Mouse (Mus musculus) adrenal gland, adult 10 weeks (tissue): Measurements from ENCODE around the gene Gm13277. TPM values are rescaled to one million over a fixed set of nuclear protein-coding genes. Genes with fewer than 3 reads are reported as not detected.

ENCODE experiments used
- polyA plus RNA-seq: library from polyadenylated mRNA; stranded (reverse); fragments of 350-450 nt; fragmentation: Illumina TruSeq; extraction: RNeasy Lipid Tissue Mini Kit (QIAGEN cat#74804); gene quantifications from one replicate; pipeline ENCODE4 v1.2.3, GENCODE M21; 2014; ENCODE audit warnings: low read depth, low replicate concordance

Gm13277 gene
- polyA plus RNA-seq, result not detected

GRCm38 (mm10) chr4:88788402-88788801 lies at the start of gene Gm13277:
Gene Gm13277, plus strand, starts transcription at chr4:88788632.

DNA sequence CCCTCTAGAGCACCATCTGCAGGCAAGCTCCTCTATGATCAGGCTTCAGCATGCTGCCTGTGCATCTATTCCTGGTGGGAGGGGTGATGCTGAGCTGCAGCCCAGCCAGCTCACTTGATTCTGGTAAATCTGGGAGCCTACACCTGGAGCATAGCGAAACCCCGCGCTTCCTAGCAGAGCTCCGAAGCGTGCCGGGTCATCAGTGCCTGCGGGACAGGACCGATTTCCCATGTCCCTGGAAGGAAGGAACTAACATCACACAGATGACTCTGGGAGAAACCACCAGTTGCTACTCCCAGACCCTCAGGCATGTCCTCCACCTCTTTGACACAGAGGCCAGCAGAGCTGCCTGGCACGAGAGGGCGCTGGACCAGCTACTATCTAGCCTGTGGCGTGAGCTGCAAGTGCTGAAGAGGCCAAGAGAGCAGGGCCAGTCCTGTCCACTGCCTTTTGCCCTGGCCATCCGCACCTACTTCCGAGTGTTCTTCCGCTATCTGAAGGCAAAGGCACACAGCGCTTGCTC lies 33.6 kb upstream of the Gm13277 start, which contains the start of gene Gm13271:
TSS of gene Gm13271 (plus strand) at position 51 of the 523 bp plus-strand sequence.

DNA sequence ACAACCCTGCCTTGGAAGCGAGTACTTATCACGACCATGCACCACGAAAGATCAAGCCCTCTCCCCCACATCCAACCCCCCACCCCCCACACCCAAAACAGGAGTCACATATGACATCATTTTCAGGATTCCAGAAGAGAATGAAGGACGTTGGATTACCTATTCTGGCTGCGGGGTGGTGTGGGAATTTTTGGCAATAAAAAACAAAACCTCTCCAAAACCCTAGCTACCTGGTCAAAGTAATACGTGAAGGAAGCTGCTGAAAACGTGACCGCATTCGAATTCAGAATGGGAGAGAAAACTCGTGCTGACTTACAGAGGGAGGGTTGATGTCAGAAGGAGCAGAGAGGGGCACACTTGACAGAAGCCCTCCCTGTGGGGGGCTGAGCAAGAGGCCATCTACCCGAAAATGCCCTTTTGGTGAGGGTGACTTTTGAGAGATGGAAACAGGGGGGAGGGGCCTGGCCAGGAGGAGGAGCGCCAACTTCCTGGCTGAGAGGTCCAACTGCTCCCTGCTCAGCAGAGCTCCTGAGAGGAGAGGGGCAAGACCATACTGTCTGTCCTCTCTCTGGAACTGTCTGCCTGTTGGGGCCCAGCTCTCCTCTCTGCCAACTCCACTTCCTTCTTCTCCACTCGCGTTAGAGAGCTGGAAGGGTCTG lies 28.7 kb upstream of the Gm13277 start, which contains the start of gene Gm13283:
TSS of gene Gm13283 (plus strand) at position 510 of the 659 bp plus-strand sequence.

DNA sequence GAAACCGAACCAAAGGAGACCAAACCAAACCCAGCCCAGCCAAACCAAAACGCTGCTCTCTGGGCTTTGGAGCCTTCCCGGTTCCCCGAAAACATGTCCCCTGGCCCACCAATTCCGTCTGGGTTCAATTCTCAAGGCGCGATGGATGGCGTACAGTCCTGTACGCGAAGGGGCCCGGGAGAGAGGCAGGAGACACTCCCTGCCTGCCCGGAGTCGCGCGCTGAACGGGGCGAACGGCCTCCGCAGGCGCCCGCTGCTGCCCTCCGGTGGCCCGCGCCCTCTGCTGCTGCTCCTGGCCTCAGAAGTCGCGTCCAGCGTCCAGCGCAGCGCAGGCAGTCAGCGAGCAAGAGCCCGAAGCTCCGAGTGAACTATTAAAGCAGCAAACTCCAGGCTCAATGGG lies 14.9 kb upstream of the Gm13277 start, which contains the start of gene Gm13290:
TSS of gene Gm13290 (plus strand) at position 301 of the 400 bp plus-strand sequence.

DNA sequence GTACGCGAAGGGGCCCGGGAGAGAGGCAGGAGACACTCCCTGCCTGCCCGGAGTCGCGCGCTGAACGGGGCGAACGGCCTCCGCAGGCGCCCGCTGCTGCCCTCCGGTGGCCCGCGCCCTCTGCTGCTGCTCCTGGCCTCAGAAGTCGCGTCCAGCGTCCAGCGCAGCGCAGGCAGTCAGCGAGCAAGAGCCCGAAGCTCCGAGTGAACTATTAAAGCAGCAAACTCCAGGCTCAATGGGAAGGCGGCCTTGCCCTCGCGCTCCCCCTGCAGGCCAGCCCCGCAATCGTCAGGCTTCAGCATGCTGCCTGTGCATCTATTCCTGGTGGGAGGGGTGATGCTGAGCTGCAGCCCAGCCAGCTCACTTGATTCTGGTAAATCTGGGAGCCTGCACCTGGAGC lies 11.8 kb upstream of the Gm13277 start, which contains the start of gene Gm13289:
TSS of gene Gm13289 (plus strand) at position 301 of the 400 bp plus-strand sequence.

DNA sequence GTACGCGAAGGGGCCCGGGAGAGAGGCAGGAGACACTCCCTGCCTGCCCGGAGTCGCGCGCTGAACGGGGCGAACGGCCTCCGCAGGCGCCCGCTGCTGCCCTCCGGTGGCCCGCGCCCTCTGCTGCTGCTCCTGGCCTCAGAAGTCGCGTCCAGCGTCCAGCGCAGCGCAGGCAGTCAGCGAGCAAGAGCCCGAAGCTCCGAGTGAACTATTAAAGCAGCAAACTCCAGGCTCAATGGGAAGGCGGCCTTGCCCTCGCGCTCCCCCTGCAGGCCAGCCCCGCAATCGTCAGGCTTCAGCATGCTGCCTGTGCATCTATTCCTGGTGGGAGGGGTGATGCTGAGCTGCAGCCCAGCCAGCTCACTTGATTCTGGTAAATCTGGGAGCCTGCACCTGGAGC lies 8.9 kb upstream of the Gm13277 start, which contains the start of gene Gm13272:
TSS of gene Gm13272 (plus strand) at position 301 of the 400 bp plus-strand sequence.

DNA sequence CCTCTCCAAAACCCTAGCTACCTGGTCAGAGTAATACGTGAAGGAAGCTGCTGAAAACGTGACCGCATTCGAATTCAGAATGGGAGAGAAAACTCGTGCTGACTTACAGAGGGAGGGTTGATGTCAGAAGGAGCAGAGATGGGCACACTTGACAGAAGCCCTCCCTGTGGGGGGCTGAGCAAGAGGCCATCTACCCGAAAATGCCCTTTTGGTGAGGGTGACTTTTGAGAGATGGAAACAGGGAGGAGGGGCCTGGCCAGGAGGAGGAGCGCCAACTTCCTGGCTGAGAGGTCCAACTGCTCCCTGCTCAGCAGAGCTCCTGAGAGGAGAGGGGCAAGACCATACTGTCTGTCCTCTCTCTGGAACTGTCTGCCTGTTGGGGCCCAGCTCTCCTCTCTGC lies 6.6 kb upstream of the Gm13277 start, which contains the start of gene Ifnz:
TSS of gene Ifnz (plus strand) at position 301 of the 400 bp plus-strand sequence.

DNA sequence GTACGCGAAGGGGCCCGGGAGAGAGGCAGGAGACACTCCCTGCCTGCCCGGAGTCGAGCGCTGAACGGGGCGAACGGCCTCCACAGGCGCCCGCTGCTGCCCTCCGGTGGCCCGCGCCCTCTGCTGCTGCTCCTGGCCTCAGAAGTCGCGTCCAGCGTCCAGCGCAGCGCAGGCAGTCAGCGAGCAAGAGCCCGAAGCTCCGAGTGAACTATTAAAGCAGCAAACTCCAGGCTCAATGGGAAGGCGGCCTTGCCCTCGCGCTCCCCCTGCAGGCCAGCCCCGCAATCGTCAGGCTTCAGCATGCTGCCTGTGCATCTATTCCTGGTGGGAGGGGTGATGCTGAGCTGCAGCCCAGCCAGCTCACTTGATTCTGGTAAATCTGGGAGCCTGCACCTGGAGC lies 3.0 kb upstream of the Gm13277 start, which contains the start of gene Gm13276:
TSS of gene Gm13276 (plus strand) at position 301 of the 400 bp plus-strand sequence.

DNA sequence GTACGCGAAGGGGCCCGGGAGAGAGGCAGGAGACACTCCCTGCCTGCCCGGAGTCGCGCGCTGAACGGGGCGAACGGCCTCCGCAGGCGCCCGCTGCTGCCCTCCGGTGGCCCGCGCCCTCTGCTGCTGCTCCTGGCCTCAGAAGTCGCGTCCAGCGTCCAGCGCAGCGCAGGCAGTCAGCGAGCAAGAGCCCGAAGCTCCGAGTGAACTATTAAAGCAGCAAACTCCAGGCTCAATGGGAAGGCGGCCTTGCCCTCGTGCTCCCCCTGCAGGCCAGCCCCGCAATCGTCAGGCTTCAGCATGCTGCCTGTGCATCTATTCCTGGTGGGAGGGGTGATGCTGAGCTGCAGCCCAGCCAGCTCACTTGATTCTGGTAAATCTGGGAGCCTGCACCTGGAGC lies 2.8 kb downstream of the Gm13277 start, which contains the start of gene Gm13278:
TSS of gene Gm13278 (plus strand) at position 301 of the 400 bp plus-strand sequence.

DNA sequence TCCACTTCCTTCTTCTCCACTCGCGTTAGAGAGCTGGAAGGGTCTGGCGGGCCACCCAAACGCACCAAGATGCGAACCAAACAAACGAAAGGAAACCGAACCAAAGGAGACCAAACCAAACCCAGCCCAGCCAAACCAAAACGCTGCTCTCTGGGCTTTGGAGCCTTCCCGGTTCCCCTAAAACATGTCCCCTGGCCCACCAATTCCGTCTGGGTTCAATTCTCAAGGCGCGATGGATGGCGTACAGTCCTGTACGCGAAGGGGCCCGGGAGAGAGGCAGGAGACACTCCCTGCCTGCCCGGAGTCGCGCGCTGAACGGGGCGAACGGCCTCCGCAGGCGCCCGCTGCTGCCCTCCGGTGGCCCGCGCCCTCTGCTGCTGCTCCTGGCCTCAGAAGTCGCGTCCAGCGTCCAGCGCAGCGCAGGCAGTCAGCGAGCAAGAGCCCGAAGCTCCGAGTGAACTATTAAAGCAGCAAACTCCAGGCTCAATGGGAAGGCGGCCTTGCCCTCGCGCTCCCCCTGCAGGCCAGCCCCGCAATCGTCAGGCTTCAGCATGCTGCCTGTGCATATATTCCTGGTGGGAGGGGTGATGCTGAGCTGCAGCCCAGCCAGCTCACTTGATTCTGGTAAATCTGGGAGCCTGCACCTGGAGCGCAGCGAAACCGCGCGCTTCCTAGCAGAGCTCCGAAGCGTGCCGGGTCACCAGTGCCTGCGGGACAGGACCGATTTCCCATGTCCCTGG lies 5.7 kb downstream of the Gm13277 start, which contains the start of gene Gm13275:
TSS of gene Gm13275 (plus strand) at position 552 of the 740 bp plus-strand sequence.

GRCm38 (mm10) chr4:88797097-88797496 lies 8.7 kb downstream of the Gm13277 start, which contains the start of gene Gm13279:
Gene Gm13279, plus strand, starts transcription at chr4:88797397.

DNA sequence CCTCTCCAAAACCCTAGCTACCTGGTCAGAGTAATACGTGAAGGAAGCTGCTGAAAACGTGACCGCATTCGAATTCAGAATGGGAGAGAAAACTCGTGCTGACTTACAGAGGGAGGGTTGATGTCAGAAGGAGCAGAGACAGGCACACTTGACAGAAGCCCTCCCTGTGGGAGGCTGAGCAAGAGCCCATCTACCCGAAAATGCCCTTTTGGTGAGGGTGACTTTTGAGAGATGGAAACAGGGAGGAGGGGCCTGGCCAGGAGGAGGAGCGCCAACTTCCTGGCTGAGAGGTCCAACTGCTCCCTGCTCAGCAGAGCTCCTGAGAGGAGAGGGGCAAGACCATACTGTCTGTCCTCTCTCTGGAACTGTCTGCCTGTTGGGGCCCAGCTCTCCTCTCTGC lies 10.9 kb downstream of the Gm13277 start, which contains the start of gene Gm13285:
TSS of gene Gm13285 (plus strand) at position 301 of the 400 bp plus-strand sequence.

GRCm38 (mm10) chr4:88802954-88803353 lies 14.5 kb downstream of the Gm13277 start, which contains the start of gene Gm13287:
Gene Gm13287, plus strand, starts transcription at chr4:88803254.

GRCm38 (mm10) chr4:88805231-88805630 lies 16.8 kb downstream of the Gm13277 start, which contains the start of gene Gm13288:
Gene Gm13288, plus strand, starts transcription at chr4:88805531.

DNA sequence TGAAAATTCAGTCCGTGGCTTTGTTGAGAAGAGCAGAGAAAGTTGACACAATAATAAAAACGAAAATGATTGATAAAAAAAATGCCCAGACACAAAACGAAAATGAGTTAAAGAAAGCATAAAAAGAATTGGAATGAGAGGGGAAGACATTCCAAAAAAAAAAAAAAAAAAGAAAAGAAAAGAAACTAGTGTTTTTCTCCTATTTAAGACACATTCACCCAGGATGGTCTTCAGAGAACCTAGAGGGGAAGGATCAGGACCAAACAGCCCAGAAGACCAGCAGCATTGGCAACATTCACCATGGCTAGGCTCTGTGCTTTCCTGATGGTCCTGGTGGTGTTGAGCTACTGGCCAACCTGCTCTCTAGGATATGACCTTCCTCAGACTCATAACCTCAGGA lies 27.5 kb downstream of the Gm13277 start, which contains the start of gene Ifna7:
TSS of gene Ifna7 (plus strand) at position 301 of the 400 bp plus-strand sequence.

GRCm38 (mm10) chr4:88819659-88820058 lies 31.2 kb downstream of the Gm13277 start, which contains the start of gene Ifna11:
Gene Ifna11, plus strand, starts transcription at chr4:88819959.

GRCm38 (mm10) chr4:88827116-88827515 lies 38.7 kb downstream of the Gm13277 start, which contains the start of gene Ifna6:
Gene Ifna6, plus strand, starts transcription at chr4:88827416.

GRCm38 (mm10) chr4:88835225-88835624 lies 46.8 kb downstream of the Gm13277 start, which contains the start of gene Ifna5:
Gene Ifna5, plus strand, starts transcription at chr4:88835525.

